Mouse (Mus musculus): ENCODE data around the gene Klhl28. TPM values are rescaled to one million over a fixed set of nuclear protein-coding genes. Genes with fewer than 3 reads are reported as not detected.

Klhl28 gene
- polyA plus RNA-seq (2015; fragmentation: Nextera tagmentation; extraction: Ambion mirVana): 9.4 and 11.6 TPM in 2 replicates

DNA sequence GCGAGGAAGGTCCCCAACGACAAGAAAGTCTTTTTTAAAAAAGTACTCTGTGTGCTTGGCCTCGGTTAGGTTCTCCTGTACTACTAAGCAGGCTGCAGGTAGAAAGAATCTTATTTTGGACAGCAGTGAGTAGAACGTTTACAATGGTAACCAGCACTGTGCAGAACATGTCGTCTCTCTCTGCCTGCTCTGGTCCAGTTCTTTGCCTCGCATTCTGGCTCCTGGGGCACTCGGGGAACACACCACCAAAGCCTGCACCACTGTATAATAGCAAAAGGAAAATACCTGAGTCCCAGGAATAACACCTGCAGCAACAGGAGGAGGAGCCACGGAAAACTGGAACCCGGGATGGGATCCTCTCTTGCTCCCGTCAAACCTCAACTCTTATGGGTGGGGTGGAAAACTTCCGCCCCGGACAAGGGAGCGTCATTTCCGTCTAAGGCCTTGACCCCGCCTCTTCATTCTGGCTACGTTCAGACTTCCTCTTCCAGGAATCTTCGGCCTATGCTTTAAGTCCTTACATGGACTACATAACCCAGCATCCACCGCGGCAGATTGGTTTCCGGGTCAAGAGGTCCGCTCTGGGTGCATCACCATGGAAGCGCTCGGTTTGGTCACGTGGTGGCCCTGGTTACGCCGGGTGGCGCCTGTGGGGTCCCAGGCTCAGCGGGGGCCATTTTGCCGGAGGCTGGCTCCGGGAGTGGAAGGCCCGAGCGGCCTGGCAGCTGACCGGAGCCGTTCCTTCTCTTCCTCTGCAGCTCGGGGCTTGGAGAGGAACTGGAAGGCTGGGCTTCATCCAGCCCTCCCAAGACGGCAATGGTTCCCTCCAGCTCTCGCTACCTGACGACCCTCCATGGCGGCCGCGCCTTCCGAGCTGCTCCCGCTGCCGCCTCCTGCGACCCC, at the start of gene Klhl28, which contains the start of gene Togaram1:
Klhl28 (minus strand) TSS at position 411 of the 903 bp plus-strand sequence.
Togaram1 (plus strand) TSS at position 681 of the 903 bp plus-strand sequence.

DNA sequence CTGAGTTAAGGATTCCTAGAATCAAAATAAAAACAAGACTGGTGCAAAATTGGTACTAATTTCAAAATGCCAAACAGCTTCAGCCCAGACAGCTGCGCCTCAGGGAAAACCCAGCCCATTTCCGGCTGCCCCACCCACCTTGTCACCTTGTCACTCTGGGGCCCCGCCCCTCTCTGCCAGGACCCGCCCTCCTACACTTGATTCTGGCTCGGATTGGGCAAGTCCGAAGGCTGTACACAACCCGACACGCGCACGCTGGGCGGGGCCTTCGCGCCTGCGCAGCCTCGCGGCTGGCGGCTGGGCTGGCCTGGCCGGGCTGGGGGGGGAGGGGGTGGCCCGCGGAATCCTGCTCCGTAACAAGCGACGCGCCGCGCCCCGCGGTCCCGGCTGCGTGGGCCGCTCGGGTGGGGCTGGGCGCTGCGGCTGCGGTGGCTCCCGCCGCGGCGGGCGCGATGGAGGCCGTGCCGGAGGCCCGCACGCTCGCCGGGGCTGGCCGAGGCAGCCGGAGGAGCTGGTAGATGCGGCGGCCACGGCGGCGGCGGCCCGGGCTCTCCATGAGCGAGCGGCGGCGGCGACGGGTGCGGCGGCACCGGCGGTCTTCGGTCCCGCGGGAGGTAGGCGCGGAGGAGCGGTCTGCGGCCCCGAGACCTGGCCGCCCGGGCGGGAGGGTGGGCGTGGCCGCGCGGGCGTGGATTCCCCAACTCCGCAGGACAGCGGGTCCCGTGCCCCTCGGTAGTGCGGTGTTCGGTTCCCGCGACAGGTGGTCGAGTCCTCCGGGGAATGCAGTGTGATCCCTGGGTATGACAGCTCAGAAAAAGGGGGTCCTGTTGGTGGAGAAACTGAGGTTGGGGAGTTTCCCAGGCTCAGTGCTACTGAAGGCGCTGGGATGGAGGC, 47.5 kb downstream of the Klhl28 start, which contains the start of gene Gm527:
Gm527 (plus strand) TSS at position 329 of the 894 bp plus-strand sequence.

Other genes with a start within 250 kb of the Klhl28 start
- 4.1 and 5.0 TPM in 2 replicates for gene Gm527, start 47.6 kb downstream of the Klhl28 start, polyA plus RNA-seq (2015; fragmentation: Nextera tagmentation; extraction: Ambion mirVana)
- gene Togaram1, start 270 bp upstream of the Klhl28 start, polyA plus RNA-seq (2015; fragmentation: Nextera tagmentation; extraction: Ambion mirVana): 14.6 and 18.8 TPM in 2 replicates
- gene Prpf39, start 70.8 kb upstream of the Klhl28 start, polyA plus RNA-seq (2015; fragmentation: Nextera tagmentation; extraction: Ambion mirVana): 18.4 and 30.9 TPM in 2 replicates
- gene Fkbp3, start 108.5 kb upstream of the Klhl28 start, polyA plus RNA-seq (2015; fragmentation: Nextera tagmentation; extraction: Ambion mirVana): 628 and 947 TPM in 2 replicates
- 3.1 and 6.9 TPM in 2 replicates for gene Fancm, start 110.1 kb upstream of the Klhl28 start, polyA plus RNA-seq (2015; fragmentation: Nextera tagmentation; extraction: Ambion mirVana)
- gene Mis18bp1, start 207.1 kb upstream of the Klhl28 start, polyA plus RNA-seq (2015; fragmentation: Nextera tagmentation; extraction: Ambion mirVana): 18.1 and 22.4 TPM in 2 replicates